Mouse (Mus musculus): Measurements from ENCODE around the gene Dpm2.

Gene Dpm2

GRCm38 (mm10) chr2:32570698-32571494, at the start of gene Dpm2:
TSS of gene Dpm2 (plus strand) at chr2:32570858.
- peak; percentile 94 for DNase-seq (ENCODE audit: low read depth, low spot score)
- H3K27me3 ChIP-seq (ENCODE audit: control insufficient read depth, insufficient read depth, low read length, poor library complexity, severe bottlenecking): no peaks in the 10 kb centered on the region
- H3K36me3 ChIP-seq (ENCODE audit: control insufficient read depth, insufficient read depth, low read length, poor library complexity, severe bottlenecking): peaks cover 7% of the 10 kb centered on the region

GRCm38 (mm10) chr2:32524536-32525031, 46.1 kb upstream of the Dpm2 start:
- DNase-seq (ENCODE audit: low read depth, low spot score): no peak
- no peaks in the 10 kb centered on the region for H3K36me3 ChIP-seq (ENCODE audit: control insufficient read depth, insufficient read depth, low read length, poor library complexity, severe bottlenecking)

DNA sequence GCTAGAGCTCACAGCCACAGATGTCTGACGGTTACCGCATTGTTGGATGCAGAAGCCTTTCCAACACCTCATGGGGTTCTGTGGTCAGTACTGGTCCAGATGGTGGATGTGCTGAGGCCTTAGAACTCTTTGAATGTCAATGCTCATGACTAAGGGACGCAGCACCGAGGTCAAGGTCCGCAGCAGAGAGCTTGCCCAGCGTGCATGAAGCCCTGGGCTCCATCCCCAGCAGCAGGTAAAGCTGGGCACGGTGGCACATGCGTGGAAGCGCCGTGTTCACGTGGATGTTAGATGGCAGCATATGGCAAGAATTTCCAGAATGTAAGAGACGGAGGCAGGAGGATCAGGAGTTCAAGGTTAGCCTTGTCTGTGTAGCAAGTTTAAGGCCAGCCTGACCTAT, 44.8 kb upstream of the Dpm2 start:
- H3K27me3 ChIP-seq (ENCODE audit: control insufficient read depth, insufficient read depth, low read length, poor library complexity, severe bottlenecking): no peaks in the 10 kb centered on the region
- DNase-seq (ENCODE audit: low read depth, low spot score): no peak
- no peaks in the 10 kb centered on the region for H3K36me3 ChIP-seq (ENCODE audit: control insufficient read depth, insufficient read depth, low read length, poor library complexity, severe bottlenecking)

More at GRCm38 (mm10) chr2:32524536-32525031, 46.1 kb upstream of the Dpm2 start:
- no peaks in the 10 kb centered on the region for H3K27me3 ChIP-seq (ENCODE audit: control insufficient read depth, insufficient read depth, low read length, poor library complexity, severe bottlenecking)

DNA sequence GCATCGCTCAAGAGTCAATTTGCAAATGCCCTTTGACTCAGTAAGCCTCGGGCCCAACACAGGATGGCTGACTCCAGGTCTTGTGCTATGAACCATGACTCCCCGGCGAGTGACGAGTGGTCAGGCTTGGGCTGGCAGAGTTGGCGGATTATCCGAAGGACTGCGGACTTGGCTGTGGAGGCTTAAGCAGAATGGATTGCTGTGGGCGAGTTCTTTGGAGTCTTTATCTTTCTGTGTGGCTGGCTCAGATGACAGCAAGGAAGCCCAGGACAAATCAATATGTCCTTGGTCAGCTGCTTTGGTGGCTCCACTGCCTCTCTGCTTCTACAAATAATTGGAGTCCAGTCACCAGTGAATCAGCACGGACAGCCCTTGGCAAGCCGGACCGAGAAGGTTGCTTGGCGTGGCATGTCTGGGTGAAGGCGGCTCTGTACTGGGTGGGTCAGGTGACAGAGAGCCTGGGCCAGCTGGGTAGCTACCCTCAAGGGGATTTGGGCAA, 43.1 kb upstream of the Dpm2 start:
- H3K27me3 ChIP-seq (ENCODE audit: control insufficient read depth, insufficient read depth, low read length, poor library complexity, severe bottlenecking): no peaks in the 10 kb centered on the region
- no peaks in the 10 kb centered on the region for H3K36me3 ChIP-seq (ENCODE audit: control insufficient read depth, insufficient read depth, low read length, poor library complexity, severe bottlenecking)
- DNase-seq (ENCODE audit: low read depth, low spot score): no peak

DNA sequence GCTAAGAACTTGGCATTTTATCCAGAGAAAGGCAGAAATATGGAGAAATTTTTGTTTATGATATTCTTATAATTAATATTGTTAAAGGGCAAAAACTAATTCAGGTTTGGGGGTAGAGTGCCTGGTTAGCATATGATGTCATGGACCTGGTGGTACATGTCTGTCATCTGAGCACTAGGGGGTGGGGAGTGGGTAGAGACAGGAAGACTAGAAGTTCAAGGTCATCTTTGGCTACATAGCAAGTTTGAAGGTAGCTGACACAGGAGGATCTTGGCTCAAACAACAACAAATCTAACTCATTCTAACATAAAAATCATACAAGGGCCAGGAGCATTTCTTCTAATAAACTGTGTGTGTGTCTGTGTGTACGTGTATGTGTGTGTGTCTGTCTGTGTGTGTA, 42.3 kb upstream of the Dpm2 start:
- H3K36me3 ChIP-seq (ENCODE audit: control insufficient read depth, insufficient read depth, low read length, poor library complexity, severe bottlenecking): no peaks in the 10 kb centered on the region
- no peak for DNase-seq (ENCODE audit: low read depth, low spot score)

GRCm38 (mm10) chr2:32530479-32530878, 40.2 kb upstream of the Dpm2 start:
- peak; percentile 14 for DNase-seq (ENCODE audit: low read depth, low spot score)
- Histone ChIP-seq H3K36me3 (ENCODE audit: control insufficient read depth, insufficient read depth, low read length, poor library complexity, severe bottlenecking) (no peaks in the 10 kb centered on the region), H3K27me3 (ENCODE audit: control insufficient read depth, insufficient read depth, low read length, poor library complexity, severe bottlenecking) (no peaks in the 10 kb centered on the region)

More for the DNA sequence above, 42.3 kb upstream of the Dpm2 start:
- no peaks in the 10 kb centered on the region for H3K27me3 ChIP-seq (ENCODE audit: control insufficient read depth, insufficient read depth, low read length, poor library complexity, severe bottlenecking)

GRCm38 (mm10) chr2:32533163-32533562, 37.5 kb upstream of the Dpm2 start:
- H3K36me3 ChIP-seq (ENCODE audit: control insufficient read depth, insufficient read depth, low read length, poor library complexity, severe bottlenecking): no peaks in the 10 kb centered on the region
- DNase-seq (ENCODE audit: low read depth, low spot score): no peak
- H3K27me3 ChIP-seq (ENCODE audit: control insufficient read depth, insufficient read depth, low read length, poor library complexity, severe bottlenecking): no peaks in the 10 kb centered on the region

GRCm38 (mm10) chr2:32534061-32534732, 36.5 kb upstream of the Dpm2 start:
- Histone ChIP-seq H3K27me3 (ENCODE audit: control insufficient read depth, insufficient read depth, low read length, poor library complexity, severe bottlenecking) (no peaks in the 10 kb centered on the region), H3K36me3 (ENCODE audit: control insufficient read depth, insufficient read depth, low read length, poor library complexity, severe bottlenecking) (no peaks in the 10 kb centered on the region)
- DNase-seq (ENCODE audit: low read depth, low spot score): peak; percentile 58

DNA sequence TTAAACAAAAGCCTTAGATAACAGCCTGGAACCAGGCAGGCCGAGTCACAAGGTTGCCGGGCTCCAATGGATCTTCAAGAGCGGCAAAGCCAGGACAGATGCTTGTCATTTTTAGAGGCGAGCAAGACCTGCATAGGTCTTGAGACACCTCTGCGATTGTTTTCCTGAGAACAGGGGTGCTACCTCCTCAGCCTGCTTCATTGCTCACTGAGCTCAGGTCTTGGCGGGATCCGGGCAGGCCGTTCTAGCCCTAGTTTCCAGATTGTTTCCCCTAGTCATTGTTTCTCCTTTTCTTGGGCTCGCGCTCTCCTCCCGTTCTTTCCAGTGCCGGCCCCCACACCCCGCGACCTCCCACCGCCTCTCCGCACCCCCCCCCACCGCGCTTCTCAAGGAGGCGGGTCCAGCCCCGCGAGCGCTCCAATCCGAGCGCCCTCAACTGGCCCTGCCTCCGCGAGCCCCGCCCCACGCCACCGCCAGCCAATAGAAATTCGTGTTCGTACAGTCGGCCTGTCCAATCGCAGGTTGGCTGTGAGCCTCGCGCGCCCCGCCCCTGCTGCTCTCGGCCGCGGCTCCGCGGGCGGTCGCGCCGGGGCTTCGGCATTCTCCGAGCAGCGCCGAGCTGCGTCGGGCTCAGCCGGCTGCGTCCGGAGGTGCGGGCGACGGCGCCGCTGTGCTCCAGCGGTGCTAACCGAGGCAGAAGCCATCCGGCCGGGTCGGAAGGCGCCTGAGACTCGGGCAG, 35.8 kb upstream of the Dpm2 start, which contains the start of gene Fam102a:
Gene Fam102a, plus strand, starts transcription at position 600 of the 739 bp plus-strand sequence.
- H3K27me3 ChIP-seq (ENCODE audit: control insufficient read depth, insufficient read depth, low read length, poor library complexity, severe bottlenecking): no peaks in the 10 kb centered on the region
- no peaks in the 10 kb centered on the region for H3K36me3 ChIP-seq (ENCODE audit: control insufficient read depth, insufficient read depth, low read length, poor library complexity, severe bottlenecking)
- peak; percentile 97 for DNase-seq (ENCODE audit: low read depth, low spot score)

- H3K36me3 ChIP-seq (ENCODE audit: control insufficient read depth, insufficient read depth, low read length, poor library complexity, severe bottlenecking): no peaks in the 10 kb centered on the region
- H3K27me3 ChIP-seq (ENCODE audit: control insufficient read depth, insufficient read depth, low read length, poor library complexity, severe bottlenecking): no peaks in the 10 kb centered on the region
- DNase-seq (ENCODE audit: low read depth, low spot score): peak; percentile 80
These were observed 35.1 kb upstream of the Dpm2 start for GRCm38 (mm10) chr2:32535501-32535991.

- DNase-seq (ENCODE audit: low read depth, low spot score): peak; percentile 29
- Histone ChIP-seq H3K36me3 (ENCODE audit: control insufficient read depth, insufficient read depth, low read length, poor library complexity, severe bottlenecking) (no peaks in the 10 kb centered on the region), H3K27me3 (ENCODE audit: control insufficient read depth, insufficient read depth, low read length, poor library complexity, severe bottlenecking) (no peaks in the 10 kb centered on the region)
These were observed 34.5 kb upstream of the Dpm2 start for GRCm38 (mm10) chr2:32536086-32536633.

DNA sequence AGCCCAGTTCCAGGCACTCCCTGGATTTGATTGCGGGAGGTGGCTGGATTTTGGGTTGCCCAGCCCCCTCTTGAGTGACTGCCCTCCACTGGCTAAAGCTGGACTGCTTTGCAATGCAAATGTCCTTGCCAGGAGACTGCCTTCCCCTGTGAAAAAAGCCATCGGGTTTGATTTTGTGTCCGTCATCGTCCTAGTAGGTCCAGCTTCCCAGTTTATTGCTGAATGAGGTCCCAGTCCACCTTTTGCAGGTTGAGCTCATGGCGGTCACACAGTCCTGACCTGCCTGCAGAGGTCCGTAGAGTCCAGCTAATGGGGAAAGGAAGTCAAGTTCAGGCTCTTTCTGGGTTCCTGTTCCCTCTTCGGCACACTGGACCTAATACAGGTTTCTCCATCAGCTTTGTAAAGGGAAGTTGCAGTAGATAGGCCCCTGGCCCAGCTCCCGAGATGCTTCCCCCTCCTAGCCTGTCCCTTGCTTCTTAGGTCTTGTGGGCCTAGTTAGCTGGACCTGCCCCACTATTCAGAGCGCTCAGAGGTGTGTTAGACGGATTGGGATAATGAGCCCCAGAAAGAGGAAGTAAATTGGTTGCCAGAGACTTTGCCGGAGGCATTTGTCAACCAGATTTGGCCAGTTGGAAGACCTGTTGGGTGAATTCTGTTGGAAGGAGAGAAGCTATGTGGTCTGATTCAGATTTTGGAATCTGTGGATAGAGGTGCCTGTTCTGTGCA, 33.9 kb upstream of the Dpm2 start:
- no peaks in the 10 kb centered on the region for H3K27me3 ChIP-seq (ENCODE audit: control insufficient read depth, insufficient read depth, low read length, poor library complexity, severe bottlenecking)
- peak; percentile 58 for DNase-seq (ENCODE audit: low read depth, low spot score)

GRCm38 (mm10) chr2:32537360-32537905, 33.2 kb upstream of the Dpm2 start:
- no peaks in the 10 kb centered on the region for H3K27me3 ChIP-seq (ENCODE audit: control insufficient read depth, insufficient read depth, low read length, poor library complexity, severe bottlenecking)
- DNase-seq (ENCODE audit: low read depth, low spot score): peak; percentile 78
- no peaks in the 10 kb centered on the region for H3K36me3 ChIP-seq (ENCODE audit: control insufficient read depth, insufficient read depth, low read length, poor library complexity, severe bottlenecking)

More for the DNA sequence above, 33.9 kb upstream of the Dpm2 start:
- H3K36me3 ChIP-seq (ENCODE audit: control insufficient read depth, insufficient read depth, low read length, poor library complexity, severe bottlenecking): no peaks in the 10 kb centered on the region

All from splenic B cell, adult 2 months (primary cell).